Mouse (Mus musculus): ENCODE data around the gene Naip6. TPM values are rescaled to one million over a fixed set of nuclear protein-coding genes. Genes with fewer than 3 reads are reported as not detected.

The Naip6 gene
- 0.04 and 0.10 TPM in 2 replicates for polyA plus RNA-seq (2015; fragmentation: Nextera tagmentation; extraction: Ambion mirVana)

DNA sequence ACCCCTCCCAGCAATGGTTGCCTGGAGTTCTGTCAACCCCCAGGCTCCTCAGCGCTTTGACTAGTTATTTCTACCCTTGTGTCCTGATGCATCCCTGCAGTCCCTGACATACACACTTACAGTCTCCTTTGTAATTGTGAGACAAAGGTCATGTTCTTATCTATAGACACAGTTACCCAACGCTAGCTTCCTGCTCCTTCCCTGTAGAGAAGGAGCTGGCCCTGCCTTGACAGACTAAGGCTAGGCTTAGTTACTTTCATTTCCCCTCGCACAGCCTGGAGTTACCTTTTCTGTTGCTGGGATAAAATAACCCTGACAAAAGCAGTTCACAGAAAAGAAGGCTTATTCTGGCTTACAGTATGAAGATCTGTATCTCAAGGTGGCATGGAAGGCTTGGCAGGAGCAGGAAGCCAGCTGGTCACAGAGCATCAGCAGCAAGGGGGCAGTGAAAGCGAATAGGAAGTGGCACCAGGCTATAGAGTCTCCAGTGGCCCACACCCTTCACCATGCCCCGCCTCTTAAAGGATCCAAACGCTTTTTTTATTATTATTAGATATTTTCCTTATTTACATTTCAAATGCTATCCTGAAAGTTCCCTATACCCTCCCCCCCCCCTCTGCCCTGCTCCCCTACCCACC lies at the start of gene Naip6:
Gene Naip6 (minus strand): TSS at position 419 of the 638 bp plus-strand sequence.

DNA sequence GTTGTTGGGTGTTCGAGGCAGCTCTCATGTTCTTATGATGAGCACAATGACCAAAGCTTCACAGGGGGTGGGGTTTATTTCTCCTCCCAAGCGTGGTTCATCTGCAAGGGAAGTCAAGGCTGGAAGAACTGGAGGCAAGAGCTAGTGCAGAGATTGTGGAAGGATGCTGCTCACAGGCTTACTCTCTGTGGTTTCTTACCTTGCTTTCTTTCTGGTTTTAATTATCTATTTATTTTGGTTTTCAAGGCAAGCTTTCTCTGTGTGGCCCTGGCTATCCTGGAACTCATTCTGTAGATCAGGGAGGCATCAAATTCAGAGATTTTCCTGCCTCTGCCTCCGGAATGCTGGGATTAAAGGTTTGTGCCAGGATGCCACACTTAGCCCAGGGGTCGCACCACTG lies 71.3 kb downstream of the Naip6 start, which contains the start of gene Naip5:
Gene Naip5 (minus strand): TSS at position 101 of the 400 bp plus-strand sequence.

Other genes with a start within 250 kb of the Naip6 start
- 10.2 and 12.3 TPM in 2 replicates for gene Bdp1, start 213.6 kb downstream of the Naip6 start, polyA plus RNA-seq (2015; fragmentation: Nextera tagmentation; extraction: Ambion mirVana)
- 76.7 and 98.1 TPM in 2 replicates for gene Serf1, start 209.7 kb downstream of the Naip6 start, polyA plus RNA-seq (2015; fragmentation: Nextera tagmentation; extraction: Ambion mirVana)
- 17.1 and 23.6 TPM in 2 replicates for gene Smn1, start 192.8 kb downstream of the Naip6 start, polyA plus RNA-seq (2015; fragmentation: Nextera tagmentation; extraction: Ambion mirVana)
- gene Naip2, start 115.6 kb downstream of the Naip6 start, polyA plus RNA-seq (2015; fragmentation: Nextera tagmentation; extraction: Ambion mirVana), result 0.08 and 0.21 TPM in 2 replicates
- gene Naip5, start 71.4 kb downstream of the Naip6 start, polyA plus RNA-seq (2015; fragmentation: Nextera tagmentation; extraction: Ambion mirVana), result 0.14 and 0.19 TPM in 2 replicates
- gene Naip1, start 135.2 kb upstream of the Naip6 start, polyA plus RNA-seq (2015; fragmentation: Nextera tagmentation; extraction: Ambion mirVana), result not detected in 2 replicates
- gene Gtf2h2, start 174.9 kb upstream of the Naip6 start, polyA plus RNA-seq (2015; fragmentation: Nextera tagmentation; extraction: Ambion mirVana), result 30.5 and 35.4 TPM in 2 replicates
- gene Ocln, start 235.0 kb upstream of the Naip6 start, polyA plus RNA-seq (2015; fragmentation: Nextera tagmentation; extraction: Ambion mirVana), result 0.33 and 0.43 TPM in 2 replicates